Mouse (Mus musculus) G1E (cell line): ENCODE measurements around the gene Usp3. TPM values are rescaled to one million over a fixed set of nuclear protein-coding genes. Genes with fewer than 3 reads are reported as not detected.

Experiments
- ATAC-seq: 2 replicates; pipeline ENCODE4 v1.8.0; 2016; ENCODE audit warnings: mild to moderate bottlenecking; ENCODE audit not compliant: insufficient number of reproducible peaks, poor library complexity, low FRiP score, severe bottlenecking; ENCODE audit errors: extremely low read depth
- DNase-seq: peaks from one replicate; pipeline ENCODE4 v3.0.0; 2012; ENCODE audit warnings: low spot score
- H3K27me3 ChIP-seq: 2 replicates; pipeline ENCODE4 v1.6.1; 2012; ENCODE audit warnings: mild to moderate bottlenecking, low read length, inconsistent platforms; ENCODE audit not compliant: insufficient read depth
- H3K36me3 ChIP-seq: replicated peaks from 2 replicates; pipeline ENCODE3; 2012; ENCODE audit warnings: mild to moderate bottlenecking, inconsistent platforms
- H3K4me1 ChIP-seq: 2 replicates; pipeline ENCODE4 v1.6.1; 2012; ENCODE audit warnings: low read depth, low read length, inconsistent platforms, mixed read lengths; ENCODE audit not compliant: insufficient read depth
- H3K4me3 ChIP-seq: 2 replicates; pipeline ENCODE4 v1.5.1; 2012; ENCODE audit warnings: low read depth, mild to moderate bottlenecking, inconsistent platforms, low read length, moderate library complexity, mixed read lengths
- H3K9me3 ChIP-seq: replicated peaks from 2 replicates; pipeline ENCODE4 v1.6.1; 2012; ENCODE audit warnings: inconsistent platforms
- CTCF ChIP-seq: IDR thresholded peaks from 2 replicates; pipeline ENCODE4 v1.5.1; 2012; ENCODE audit warnings: low read depth, low read length, inconsistent platforms, mixed read lengths
- GATA1 ChIP-seq: IDR thresholded peaks from 2 replicates; pipeline ENCODE4 v1.6.1; 2012; ENCODE audit warnings: borderline replicate concordance, low read length, inconsistent platforms, mixed read lengths
- GATA2 ChIP-seq: IDR thresholded peaks from 2 replicates; pipeline ENCODE4 v1.6.1; 2012; ENCODE audit warnings: low read depth, low read length, inconsistent platforms, borderline replicate concordance
- POLR2AphosphoS5 ChIP-seq: IDR thresholded peaks from 2 replicates; pipeline ENCODE4 v1.6.1; 2012; ENCODE audit warnings: low read depth, low read length, inconsistent platforms; ENCODE audit not compliant: insufficient replicate concordance
- TAL1 ChIP-seq: conservative IDR thresholded peaks from 2 replicates; pipeline ENCODE4 v1.6.1; 2012; ENCODE audit warnings: low read depth, low read length, inconsistent platforms, mixed read lengths
- polyA plus RNA-seq: library from polyadenylated mRNA; stranded (reverse); fragments of >175 nt; gene quantifications from 2 replicates; pipeline ENCODE4 v1.2.3, GENCODE M21; 2012
- total RNA-seq, 2 experiments: library from RNA; stranded (forward) in 1 of 2; stranded (reverse) in 1 of 2; fragments of 200-1000 nt in 1 of 2; fragments of >200 nt in 1 of 2; fragmentation: Nextera tagmentation in 1 of 2; gene quantifications; 2 replicates each; pipeline ENCODE4 v1.2.3; 2014 to 2017

Gene Usp3
- total RNA-seq (2014; fragmentation: Nextera tagmentation) (64.7 and 73.9 TPM in 2 replicates), total RNA-seq (2017) (35.5 and 39.7 TPM in 2 replicates), polyA plus RNA-seq (12.8 and 15.1 TPM in 2 replicates)

- peak within 1 kb of the TSS; percentile 85 for H3K4me3 ChIP-seq
- peaks cover 32% of the 10 kb centered on the region for H3K4me1 ChIP-seq
- peak; percentile 91 for ATAC-seq
- peak; percentile 85 for DNase-seq
- H3K9me3 ChIP-seq = no peaks in the 10 kb centered on the region
- peaks cover 5% of the 10 kb centered on the region; the same call in 1 of the 2 replicates for H3K27me3 ChIP-seq
- H3K36me3 ChIP-seq = peaks cover 2% of the 10 kb centered on the region
- TF ChIP-seq CTCF (no peak), GATA1 (no peak), TAL1 (no peak), GATA2 (no peak), POLR2AphosphoS5 (no peak)
Measured at GRCm38 (mm10) chr9:66592708-66593612, at the start of gene Usp3. TSS of gene Usp3 (minus strand) at chr9:66593142.

GRCm38 (mm10) chr9:66640491-66640890 is 47.5 kb upstream of the Usp3 start:
- no peak for DNase-seq
- H3K4me1 ChIP-seq = no peaks in the 10 kb centered on the region
- peaks cover 13% of the 10 kb centered on the region; the same call in 1 of the 2 replicates for H3K27me3 ChIP-seq
- no peak overlapping the region for H3K4me3 ChIP-seq
- ATAC-seq = no peak
- no peaks in the 10 kb centered on the region for H3K9me3 ChIP-seq
- H3K36me3 ChIP-seq = no peaks in the 10 kb centered on the region
- no peak for TF ChIP-seq CTCF
- TF ChIP-seq TAL1 = no peak
- TF ChIP-seq POLR2AphosphoS5 = no peak
- no peak for TF ChIP-seq GATA2

- Histone ChIP-seq H3K4me1 (no peaks in the 10 kb centered on the region), H3K27me3 (peaks cover 13% of the 10 kb centered on the region; the same call in 1 of the 2 replicates), H3K4me3 (no peak overlapping the region), H3K36me3 (no peaks in the 10 kb centered on the region), H3K9me3 (no peaks in the 10 kb centered on the region)
- TF ChIP-seq CTCF (no peak), TAL1 (no peak), GATA2 (no peak), GATA1 (no peak), POLR2AphosphoS5 (no peak)
- no peak for DNase-seq
- no peak for ATAC-seq
Measured at GRCm38 (mm10) chr9:66639626-66640025, 46.7 kb upstream of the Usp3 start.

GRCm38 (mm10) chr9:66632441-66632840 is 39.5 kb upstream of the Usp3 start:
- no peaks in the 10 kb centered on the region for H3K36me3 ChIP-seq
- peaks cover 7% of the 10 kb centered on the region for H3K27me3 ChIP-seq
- H3K4me1 ChIP-seq = peaks cover 4% of the 10 kb centered on the region
- no peak overlapping the region for H3K4me3 ChIP-seq
- ATAC-seq (no peak), DNase-seq (no peak)
- no peaks in the 10 kb centered on the region for H3K9me3 ChIP-seq
- TF ChIP-seq TAL1 (no peak), GATA2 (no peak), CTCF (no peak), POLR2AphosphoS5 (no peak), GATA1 (no peak)

GRCm38 (mm10) chr9:66630931-66631330 is 38.0 kb upstream of the Usp3 start:
- H3K36me3 ChIP-seq = no peaks in the 10 kb centered on the region
- TF ChIP-seq GATA1 (no peak), GATA2 (no peak), TAL1 (no peak), CTCF (no peak), POLR2AphosphoS5 (no peak)
- peaks cover 14% of the 10 kb centered on the region for H3K27me3 ChIP-seq
- no peak for DNase-seq
- H3K4me3 ChIP-seq = no peak overlapping the region
- H3K4me1 ChIP-seq = peaks cover 4% of the 10 kb centered on the region
- no peak for ATAC-seq
- no peaks in the 10 kb centered on the region for H3K9me3 ChIP-seq

- Histone ChIP-seq H3K4me3 (no peak overlapping the region), H3K27me3 (peaks cover 33% of the 10 kb centered on the region), H3K9me3 (no peaks in the 10 kb centered on the region), H3K4me1 (no peaks in the 10 kb centered on the region; the same call in 1 of the 2 replicates), H3K36me3 (no peaks in the 10 kb centered on the region)
- no peak for DNase-seq
- no peak for ATAC-seq
- TF ChIP-seq TAL1 = no peak
- TF ChIP-seq POLR2AphosphoS5 = no peak
- no peak for TF ChIP-seq CTCF
- TF ChIP-seq GATA1 = no peak
- TF ChIP-seq GATA2 = no peak
Measured at GRCm38 (mm10) chr9:66626661-66627060, 33.7 kb upstream of the Usp3 start.

- H3K4me1 ChIP-seq = no peaks in the 10 kb centered on the region; the same call in 1 of the 2 replicates
- H3K36me3 ChIP-seq = no peaks in the 10 kb centered on the region
- TF ChIP-seq CTCF (no peak), POLR2AphosphoS5 (no peak), TAL1 (no peak), GATA1 (no peak), GATA2 (no peak)
- H3K27me3 ChIP-seq = peaks cover 33% of the 10 kb centered on the region
- ATAC-seq (no peak), DNase-seq (no peak)
- no peak overlapping the region for H3K4me3 ChIP-seq
- no peaks in the 10 kb centered on the region for H3K9me3 ChIP-seq
Measured at GRCm38 (mm10) chr9:66625974-66626530, 33.1 kb upstream of the Usp3 start.
